Comparison of ENCODE assay signal across 7 mouse cellular contexts in genomic region chr1:92881982-92882381, GRCm38 (mm10).
"Had no signal": no experiment of that assay in that cellular context is flagged by ENCODE, and none has a peak within 500 bp of the region (broad histone marks: within the 10 kb centered on the region; RNA-seq: fewer than 3 reads in every experiment).

No protein-coding gene starts in this region.

- DNase-seq: lung, adult 18-20 months; lung, embryonic 14.5 days; lung, postnatal 4 days; midbrain, embryonic 14.5 days; right cerebral cortex, postnatal 14 days; thymus, postnatal 14 days; thymus, postnatal 36 days had no signal
